Mouse (Mus musculus): ENCODE data around the gene Slc7a15.
A peak's percentile ranks its signal among the peaks of the same experiment; 100 is the strongest.
"Not testable (repeated sequence)": the region's sequence is repeated elsewhere in the genome, so short reads cannot be mapped to it uniquely, and the experiment has no call there.

Slc7a15 gene

GRCm38 (mm10) chr12:8598966-8599365 lies at the start of gene Slc7a15:
Slc7a15 (minus strand) TSS chr12:8599066.
- DNase-seq (ENCODE audit: low spot score), result not testable (repeated sequence)

DNA sequence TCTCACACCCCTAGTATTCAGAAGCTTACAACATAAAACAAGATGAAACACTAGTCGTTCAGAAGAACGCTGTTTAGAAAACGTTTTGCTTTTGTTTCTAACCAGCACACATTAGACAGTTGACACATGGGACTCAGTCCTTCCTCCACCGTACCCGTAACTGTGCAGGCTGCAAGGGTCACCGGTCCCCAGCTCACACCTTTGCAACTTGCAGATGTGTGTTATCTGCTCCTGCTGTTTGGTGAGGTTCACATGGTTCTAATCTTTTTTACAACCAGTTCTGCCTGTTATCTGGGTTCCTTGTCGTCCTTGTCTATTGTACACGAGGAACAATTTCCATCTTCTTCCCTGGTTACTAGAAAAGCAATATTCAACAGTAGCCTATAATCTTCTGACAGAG lies 49.3 kb upstream of the Slc7a15 start:
- not testable (repeated sequence) for DNase-seq (ENCODE audit: low spot score)

GRCm38 (mm10) chr12:8641425-8641735 lies 42.5 kb upstream of the Slc7a15 start:
- no peak for DNase-seq (ENCODE audit: low spot score)

GRCm38 (mm10) chr12:8640711-8641424 lies 42.0 kb upstream of the Slc7a15 start:
- DNase-seq (ENCODE audit: low spot score), result peak; percentile 98

DNA sequence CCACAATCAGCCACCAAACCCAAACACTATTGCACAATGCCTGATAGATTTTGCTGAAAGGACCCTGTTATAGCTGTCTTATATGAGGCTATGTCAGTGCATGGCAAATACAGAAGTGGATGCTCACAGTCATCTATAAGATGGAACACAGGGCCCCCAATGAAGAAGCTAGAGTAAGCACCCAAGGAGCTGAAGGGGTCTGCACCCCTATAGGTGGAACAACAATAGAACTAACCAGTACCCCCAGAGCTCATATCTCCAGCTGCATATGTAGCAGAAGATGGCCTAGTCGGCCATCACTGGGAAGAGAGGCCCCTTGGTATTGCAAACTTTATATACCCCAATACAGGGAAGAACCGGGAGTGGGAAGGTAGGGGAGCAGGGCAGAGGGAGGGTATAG lies 41.3 kb upstream of the Slc7a15 start:
- DNase-seq (ENCODE audit: low spot score), result not testable (repeated sequence)

- DNase-seq (ENCODE audit: low spot score), result peak; percentile 82
Measured at GRCm38 (mm10) chr12:8638411-8639087, 39.7 kb upstream of the Slc7a15 start.

DNA sequence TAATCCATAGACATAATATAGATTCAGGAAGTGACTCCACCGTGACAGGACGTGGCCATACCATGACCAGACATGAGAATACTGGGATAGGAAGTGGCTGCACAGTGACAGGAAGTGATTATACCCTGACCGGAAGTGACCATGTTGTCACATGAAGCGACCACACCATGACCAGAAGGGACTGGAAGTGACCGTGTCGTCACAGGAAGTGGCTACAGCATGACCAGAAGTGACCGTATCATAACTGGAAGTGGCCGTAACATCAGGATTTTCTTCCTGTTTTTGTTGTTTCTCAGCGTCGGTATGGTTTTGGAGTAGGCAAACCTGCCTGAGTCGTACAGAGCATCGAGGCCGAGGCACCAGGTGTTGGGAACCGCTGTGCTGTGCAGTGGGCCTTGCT lies 38.1 kb upstream of the Slc7a15 start:
- no peak for DNase-seq (ENCODE audit: low spot score)

GRCm38 (mm10) chr12:8635546-8635945 lies 36.7 kb upstream of the Slc7a15 start:
- DNase-seq (ENCODE audit: low spot score), result no peak

- no peak for DNase-seq (ENCODE audit: low spot score)
Measured at GRCm38 (mm10) chr12:8634306-8634705, 35.4 kb upstream of the Slc7a15 start.

DNA sequence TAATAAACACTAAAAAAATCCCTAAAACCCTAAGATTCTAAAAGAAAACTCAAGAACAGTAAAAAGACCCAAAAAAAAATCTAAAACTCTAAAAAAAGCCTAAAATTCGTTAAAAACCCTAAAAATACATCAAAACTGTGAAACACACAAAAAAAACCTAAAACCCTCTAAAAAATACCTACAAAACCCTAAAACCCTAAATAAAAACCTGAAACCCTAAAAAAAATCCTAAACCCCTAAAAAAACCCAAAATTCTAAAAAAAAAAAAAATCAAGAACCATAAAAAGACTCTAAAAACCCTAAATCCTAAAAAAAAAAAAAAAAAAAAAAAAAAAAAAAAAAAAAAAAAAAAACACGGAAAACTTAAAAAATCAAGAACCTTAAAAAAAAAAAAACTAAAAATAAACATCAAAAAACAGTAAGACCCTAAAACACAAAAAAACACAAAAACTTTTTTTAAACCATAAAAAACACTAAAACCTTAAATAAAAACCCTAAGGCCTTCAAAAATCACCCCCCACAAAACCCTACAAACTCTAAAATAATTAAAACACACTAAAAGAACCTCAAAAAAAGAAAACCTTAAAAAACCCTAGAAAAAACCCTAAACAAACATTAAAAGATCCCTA lies 34.0 kb upstream of the Slc7a15 start:
- no peak for DNase-seq (ENCODE audit: low spot score)

GRCm38 (mm10) chr12:8631691-8632090 lies 32.8 kb upstream of the Slc7a15 start:
- no peak for DNase-seq (ENCODE audit: low spot score)

DNA sequence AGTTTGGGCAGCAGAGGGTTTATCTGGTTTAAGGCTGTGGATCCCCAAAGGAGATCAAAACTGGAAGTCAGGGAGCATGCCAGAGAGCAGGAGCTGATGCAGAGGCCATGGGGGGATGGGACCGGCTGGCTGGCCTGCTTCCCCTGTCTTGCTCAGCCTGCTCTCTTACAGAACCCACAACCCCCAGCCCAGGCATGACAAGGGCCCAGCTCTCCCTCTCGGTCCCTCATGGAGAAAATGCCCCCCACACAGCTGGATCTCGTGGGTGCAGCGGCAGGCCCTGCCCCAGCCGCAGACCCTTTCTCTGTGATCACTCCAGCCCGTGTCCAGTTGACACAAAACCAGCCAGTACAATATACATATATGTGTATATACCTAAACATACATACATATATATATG lies 30.7 kb upstream of the Slc7a15 start:
- no peak for DNase-seq (ENCODE audit: low spot score)

- DNase-seq (ENCODE audit: low spot score), result no peak
Measured at GRCm38 (mm10) chr12:8620678-8621018, 21.8 kb upstream of the Slc7a15 start.

DNA sequence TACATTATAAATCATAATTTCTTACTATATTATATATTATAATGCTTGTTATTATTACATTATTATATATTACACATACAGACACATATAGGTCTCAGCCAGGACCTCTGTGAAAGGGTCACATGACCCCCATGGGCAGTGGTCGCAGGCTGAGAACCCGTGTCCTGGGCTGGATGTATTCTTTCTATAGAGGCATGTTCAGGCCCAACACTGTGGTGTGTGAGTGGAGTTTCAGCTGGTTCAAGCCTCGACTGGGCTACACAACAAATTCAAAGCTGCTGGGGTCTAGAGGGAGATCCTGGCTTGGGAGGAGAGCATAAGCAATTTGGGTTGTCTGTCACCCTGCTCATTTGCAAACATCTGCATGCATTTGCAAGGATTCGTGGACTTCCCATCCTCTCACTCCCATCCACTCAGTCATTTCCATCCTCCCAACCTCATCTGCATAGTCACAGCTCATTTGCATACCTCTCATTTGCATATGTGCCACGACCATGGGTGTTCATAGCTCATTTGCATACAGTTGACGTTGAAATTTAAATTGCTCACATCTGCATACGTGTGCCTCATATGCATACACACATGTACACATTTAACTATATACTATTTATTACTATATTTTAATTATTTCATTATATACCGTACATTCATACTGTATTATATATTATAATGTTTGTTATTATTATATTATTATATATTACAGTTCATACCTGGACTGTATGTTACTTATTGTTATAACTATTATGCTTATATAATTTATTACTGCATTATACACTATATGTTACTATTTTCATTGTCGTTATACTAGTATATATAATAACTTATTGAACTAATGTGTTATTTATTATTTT lies 21.2 kb upstream of the Slc7a15 start:
- DNase-seq (ENCODE audit: low spot score), result no peak

DNA sequence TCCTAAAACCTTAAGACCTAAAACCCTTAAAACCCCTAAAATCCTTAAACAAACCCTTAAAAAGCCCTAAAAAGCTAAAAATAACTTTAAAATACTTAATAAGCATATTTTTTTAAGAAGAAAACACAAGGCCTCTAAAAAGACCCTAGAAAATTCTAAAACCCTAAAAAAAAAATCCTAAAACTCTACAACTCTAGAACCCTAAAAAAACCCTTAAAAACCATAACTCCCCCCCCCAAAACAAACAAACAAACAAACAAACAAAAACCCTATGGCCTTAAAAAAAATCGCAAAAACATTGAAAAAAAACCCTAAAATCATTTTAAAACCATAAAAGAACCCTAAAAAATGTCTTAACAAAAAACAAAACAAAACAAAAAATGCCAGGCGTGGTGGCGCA lies 19.4 kb upstream of the Slc7a15 start:
- no peak for DNase-seq (ENCODE audit: low spot score)

GRCm38 (mm10) chr12:8609070-8609469 lies 10.2 kb upstream of the Slc7a15 start:
- no peak for DNase-seq (ENCODE audit: low spot score)

DNA sequence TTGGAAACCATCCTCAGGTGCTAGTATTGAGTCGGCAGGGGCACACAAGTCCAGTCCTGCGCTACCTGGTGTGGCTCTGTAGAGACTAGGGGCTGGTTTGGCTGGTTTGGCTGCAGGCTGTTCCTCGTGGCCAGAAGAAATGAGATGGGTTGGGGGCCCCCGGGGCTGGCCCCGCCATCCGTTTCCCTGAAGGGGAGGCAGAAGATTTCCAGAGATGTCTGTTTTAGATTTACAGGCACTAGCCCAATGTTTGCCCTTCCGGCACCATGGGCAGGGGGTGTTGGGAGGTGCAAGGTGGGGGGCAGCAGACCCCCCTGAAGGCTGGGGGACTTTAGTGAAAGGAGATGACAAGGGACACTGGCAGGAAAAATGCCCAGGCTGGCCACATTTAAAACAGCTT lies 3.3 kb downstream of the Slc7a15 start:
- DNase-seq (ENCODE audit: low spot score), result no peak

DNA sequence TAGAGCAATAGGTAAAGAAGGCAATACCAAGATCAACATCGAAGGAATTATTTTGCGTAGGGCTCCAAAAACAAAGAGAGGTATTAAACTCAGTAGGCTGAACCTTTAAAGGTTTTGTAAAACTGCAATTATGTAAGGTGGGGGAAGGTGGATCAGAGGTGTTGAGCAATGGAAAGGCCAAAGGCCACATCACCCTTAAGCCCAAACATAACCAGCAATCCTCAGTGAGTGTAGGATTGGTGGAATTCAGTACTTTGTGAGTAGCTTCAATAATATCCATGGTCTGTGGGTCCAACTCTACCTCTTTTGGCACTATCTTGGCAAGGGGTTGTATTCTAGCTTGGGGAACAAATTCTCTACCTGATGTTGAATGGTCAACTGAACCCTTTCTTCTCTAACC lies 7.5 kb downstream of the Slc7a15 start:
- not testable (repeated sequence) for DNase-seq (ENCODE audit: low spot score)

DNA sequence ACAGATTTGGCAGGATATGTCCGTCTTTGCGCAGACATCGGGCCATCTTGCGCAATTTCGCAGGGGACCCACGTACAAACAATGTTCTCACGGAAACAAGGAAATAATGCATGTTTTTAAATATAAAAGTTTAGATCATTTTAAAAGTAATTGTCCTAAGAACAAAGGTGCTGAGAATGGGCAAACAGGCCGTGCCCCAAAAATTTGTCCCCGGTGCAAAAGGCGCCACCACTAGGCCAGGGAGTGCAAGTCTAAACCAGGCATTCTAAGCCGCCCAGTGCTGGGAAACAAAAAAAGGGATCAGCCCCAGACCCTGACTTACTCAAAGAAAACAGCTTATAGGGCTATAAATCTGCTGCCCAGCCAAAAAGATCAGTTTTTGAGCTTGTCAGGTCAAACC lies 25.5 kb downstream of the Slc7a15 start:
- no peak for DNase-seq (ENCODE audit: low spot score)

- DNase-seq (ENCODE audit: low spot score), result not testable (repeated sequence)
Measured at GRCm38 (mm10) chr12:8571903-8572341, 26.9 kb downstream of the Slc7a15 start.

DNA sequence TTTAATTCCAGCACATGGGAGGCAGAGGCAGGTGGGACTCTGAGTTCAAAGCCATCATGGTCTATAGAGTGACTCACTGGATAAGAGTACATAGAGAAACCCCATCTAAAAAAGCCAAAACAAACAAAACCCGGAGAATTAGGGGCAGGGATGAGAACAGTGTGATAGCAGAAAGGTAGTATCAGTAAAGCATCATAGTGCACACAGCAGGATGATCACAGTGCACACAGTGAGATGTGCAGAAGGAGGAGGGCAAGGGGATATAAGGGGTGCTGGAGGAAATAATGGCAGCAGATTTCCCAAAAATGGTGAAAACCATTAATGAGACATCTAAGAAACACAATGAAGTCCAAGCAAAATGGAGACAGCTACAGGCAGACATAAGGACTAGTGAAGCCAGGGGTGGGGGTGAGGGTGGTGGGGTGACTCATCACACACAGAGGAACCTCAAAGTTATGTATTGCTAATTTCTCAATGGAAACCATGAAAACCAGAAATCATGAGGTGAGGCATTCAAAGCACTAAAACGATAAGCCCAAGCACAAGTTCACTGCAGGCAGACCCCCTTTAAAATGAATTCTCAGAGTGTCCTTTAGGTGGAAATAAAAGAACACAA lies 27.5 kb downstream of the Slc7a15 start:
- not testable (repeated sequence) for DNase-seq (ENCODE audit: low spot score)

- not testable (repeated sequence) for DNase-seq (ENCODE audit: low spot score)
Measured at GRCm38 (mm10) chr12:8562213-8562612, 36.7 kb downstream of the Slc7a15 start.

Measured in urinary bladder, postnatal 14 days (tissue).